Mouse (Mus musculus) yolk sac, embryonic 10.5 days (tissue): ENCODE measurements around the gene Fnip2.
A peak's percentile ranks its signal among the peaks of the same experiment; 100 is the strongest.

Source experiments
- DNase-seq: peaks from one replicate; pipeline ENCODE4 v3.0.0-alpha.2; 2017; ENCODE audit warnings: low spot score

The Fnip2 gene

GRCm38 (mm10) chr3:79528451-79528850 is 39.1 kb downstream of the Fnip2 start:
- DNase-seq = no peak

GRCm38 (mm10) chr3:79527921-79528320 is 39.7 kb downstream of the Fnip2 start:
- no peak for DNase-seq

GRCm38 (mm10) chr3:79527521-79527920 is 40.1 kb downstream of the Fnip2 start:
- no peak for DNase-seq

GRCm38 (mm10) chr3:79523349-79523748 is 44.2 kb downstream of the Fnip2 start:
- no peak for DNase-seq

GRCm38 (mm10) chr3:79519862-79520261 is 47.7 kb downstream of the Fnip2 start:
- peak; percentile 31 for DNase-seq

- peak; percentile 89 for DNase-seq
Observed at GRCm38 (mm10) chr3:79518761-79519527, 48.7 kb downstream of the Fnip2 start.

GRCm38 (mm10) chr3:79517884-79518591 is 49.6 kb downstream of the Fnip2 start:
- no peak for DNase-seq

GRCm38 (mm10) chr3:79516958-79517357 is 50.6 kb downstream of the Fnip2 start:
- no peak for DNase-seq

GRCm38 (mm10) chr3:79516099-79516920 is 51.3 kb downstream of the Fnip2 start:
- DNase-seq = no peak

- no peak for DNase-seq
Observed at GRCm38 (mm10) chr3:79514304-79514703, 53.3 kb downstream of the Fnip2 start.

GRCm38 (mm10) chr3:79501166-79501728 is 66.3 kb downstream of the Fnip2 start:
- no peak for DNase-seq

- DNase-seq = no peak
Observed at GRCm38 (mm10) chr3:79500279-79500678, 67.3 kb downstream of the Fnip2 start.

- no peak for DNase-seq
Observed at GRCm38 (mm10) chr3:79496668-79497067, 70.9 kb downstream of the Fnip2 start.

GRCm38 (mm10) chr3:79495151-79495550 is 72.4 kb downstream of the Fnip2 start:
- DNase-seq = no peak

GRCm38 (mm10) chr3:79494028-79494427 is 73.6 kb downstream of the Fnip2 start:
- no peak for DNase-seq

GRCm38 (mm10) chr3:79493064-79493463 is 74.5 kb downstream of the Fnip2 start:
- no peak for DNase-seq

- DNase-seq = peak; percentile 60
Observed at GRCm38 (mm10) chr3:79491614-79492013, 76.0 kb downstream of the Fnip2 start.

GRCm38 (mm10) chr3:79490102-79490501 is 77.5 kb downstream of the Fnip2 start:
- DNase-seq = no peak

GRCm38 (mm10) chr3:79488025-79488424 is 79.6 kb downstream of the Fnip2 start:
- no peak for DNase-seq

GRCm38 (mm10) chr3:79484286-79485063 is 83.1 kb downstream of the Fnip2 start:
- DNase-seq = no peak

GRCm38 (mm10) chr3:79478880-79479279 is 88.7 kb downstream of the Fnip2 start:
- no peak for DNase-seq
